Mouse (Mus musculus): Measurements from ENCODE around the gene Hivep1. TPM values are rescaled to one million over a fixed set of nuclear protein-coding genes. Genes with fewer than 3 reads are reported as not detected.

Hivep1 gene
- polyA plus RNA-seq, 1 experiment from 2014 or later: 14.5 TPM

DNA sequence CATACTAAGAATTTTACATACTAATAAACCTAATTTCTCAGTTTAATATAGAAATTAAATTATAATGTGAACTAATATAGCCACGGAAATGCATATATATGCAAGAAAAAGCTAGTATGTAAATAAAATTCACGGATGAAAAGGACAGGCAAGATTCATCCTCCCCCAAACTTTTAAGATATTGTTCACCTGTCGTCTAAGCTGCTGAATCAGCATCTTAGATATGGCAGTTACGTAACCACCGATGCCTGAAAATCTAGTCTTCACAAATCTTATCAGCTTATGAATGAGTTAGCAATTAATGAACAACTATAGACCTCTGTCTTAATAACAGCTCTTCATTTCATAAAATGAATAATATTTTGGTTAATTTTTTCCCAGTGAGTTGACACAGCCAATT lies 130.8 kb downstream of the Hivep1 start:
- no peak overlapping the region for H3K9ac ChIP-seq
- no peaks in the 10 kb centered on the region for H3K27me3 ChIP-seq
- H3K27ac ChIP-seq: no peak overlapping the region
- 92% methylated on average over 5 of the region's 5 CpGs for WGBS
- no peak for ATAC-seq (ENCODE audit: insufficient number of reproducible peaks, insufficient read depth, low FRiP score, low TSS enrichment, low read depth)
- peaks cover 30% of the 10 kb centered on the region for H3K36me3 ChIP-seq
- H3K4me3 ChIP-seq: no peak overlapping the region
- no peaks in the 10 kb centered on the region for H3K9me3 ChIP-seq
- H3K4me1 ChIP-seq: no peaks in the 10 kb centered on the region
- no peak overlapping the region for H3K4me2 ChIP-seq

DNA sequence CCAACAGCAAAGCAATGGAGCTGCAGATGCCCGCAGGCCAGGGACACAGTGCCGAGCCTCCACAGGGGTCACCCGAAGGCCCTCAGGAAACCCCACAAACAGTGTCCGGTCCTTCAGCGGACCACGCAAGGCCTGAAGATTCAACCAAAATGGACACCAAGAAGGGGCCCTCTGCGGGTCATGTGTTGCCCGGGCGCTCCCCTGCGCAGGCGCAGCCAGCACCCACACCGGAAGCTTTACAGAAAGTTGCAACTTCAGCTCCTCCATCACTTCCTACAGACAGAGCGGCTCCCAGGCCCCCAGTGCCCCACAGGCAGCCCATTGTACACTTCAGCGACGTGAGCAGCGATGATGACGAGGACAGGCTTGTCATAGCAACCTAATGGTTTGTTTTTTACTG lies 132.3 kb downstream of the Hivep1 start:
- Histone ChIP-seq H3K4me1 (no peaks in the 10 kb centered on the region), H3K9me3 (no peaks in the 10 kb centered on the region), H3K4me3 (no peak overlapping the region), H3K36me3 (peaks cover 30% of the 10 kb centered on the region), H3K4me2 (no peak overlapping the region), H3K9ac (no peak overlapping the region), H3K27ac (no peak overlapping the region), H3K27me3 (no peaks in the 10 kb centered on the region)
- 96% methylated on average over 17 of the region's 17 CpGs for WGBS
- no peak for ATAC-seq (ENCODE audit: insufficient number of reproducible peaks, insufficient read depth, low FRiP score, low TSS enrichment, low read depth)

DNA sequence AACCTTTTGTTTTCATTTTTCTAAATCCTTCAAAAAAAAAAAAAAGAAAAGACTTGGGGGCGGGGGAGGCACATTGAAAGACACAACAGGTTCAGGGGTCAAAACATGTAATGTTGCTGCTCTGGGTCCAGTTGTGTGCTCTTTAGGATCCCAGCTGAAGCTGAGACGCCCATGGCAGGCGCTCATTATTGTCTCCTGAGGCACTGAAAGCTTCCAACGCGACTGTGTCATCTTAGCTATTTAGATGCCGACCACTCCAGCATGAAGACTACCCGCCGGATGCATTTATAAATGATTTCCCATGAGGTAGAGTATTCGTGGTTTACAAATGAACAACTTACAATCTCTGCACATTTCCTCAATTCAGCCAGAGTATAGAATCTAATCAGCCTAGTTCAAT lies 141.2 kb downstream of the Hivep1 start:
- H3K27me3 ChIP-seq: no peaks in the 10 kb centered on the region
- H3K36me3 ChIP-seq: no peaks in the 10 kb centered on the region
- 19% methylated on average over 9 of the region's 9 CpGs for whole genome bisulfite sequencing
- H3K9ac ChIP-seq: no peak overlapping the region
- no peaks in the 10 kb centered on the region for H3K9me3 ChIP-seq
- H3K4me3 ChIP-seq: no peak overlapping the region
- peaks cover 4% of the 10 kb centered on the region; the same call in 1 of the 2 replicates for H3K4me1 ChIP-seq
- H3K27ac ChIP-seq: no peak overlapping the region
- no peak overlapping the region for H3K4me2 ChIP-seq
- ATAC-seq (ENCODE audit: insufficient number of reproducible peaks, insufficient read depth, low FRiP score, low TSS enrichment, low read depth): no peak

DNA sequence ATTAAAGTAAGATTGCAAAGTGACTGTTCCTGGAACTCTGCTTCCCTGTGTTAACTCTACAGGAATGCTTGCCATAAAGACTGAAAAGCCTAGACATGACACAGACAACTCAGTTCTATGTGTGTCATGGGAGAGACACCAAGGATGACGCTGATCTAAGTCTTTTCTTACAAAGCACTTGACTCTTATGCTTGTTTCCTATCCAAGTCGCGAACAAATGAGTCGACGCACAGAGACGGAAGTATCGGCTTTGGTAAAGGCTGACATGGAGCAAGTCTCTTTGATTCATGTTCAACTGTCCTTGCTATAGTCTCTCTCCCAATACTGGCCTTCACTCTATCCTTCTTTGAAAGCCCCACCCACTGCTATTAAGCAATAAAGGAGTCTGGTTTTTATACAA lies 143.8 kb downstream of the Hivep1 start:
- Histone ChIP-seq H3K36me3 (no peaks in the 10 kb centered on the region), H3K9ac (no peak overlapping the region), H3K4me3 (no peak overlapping the region), H3K27ac (no peak overlapping the region), H3K4me1 (peaks cover 4% of the 10 kb centered on the region; the same call in 1 of the 2 replicates), H3K27me3 (no peaks in the 10 kb centered on the region), H3K9me3 (0 out of 2 replicates have a peak, but pooled peaks cover 3% of the 10 kb centered on the region), H3K4me2 (no peak overlapping the region)
- 92% methylated on average over 7 of the region's 7 CpGs for WGBS
- ATAC-seq (ENCODE audit: insufficient number of reproducible peaks, insufficient read depth, low FRiP score, low TSS enrichment, low read depth): no peak

DNA sequence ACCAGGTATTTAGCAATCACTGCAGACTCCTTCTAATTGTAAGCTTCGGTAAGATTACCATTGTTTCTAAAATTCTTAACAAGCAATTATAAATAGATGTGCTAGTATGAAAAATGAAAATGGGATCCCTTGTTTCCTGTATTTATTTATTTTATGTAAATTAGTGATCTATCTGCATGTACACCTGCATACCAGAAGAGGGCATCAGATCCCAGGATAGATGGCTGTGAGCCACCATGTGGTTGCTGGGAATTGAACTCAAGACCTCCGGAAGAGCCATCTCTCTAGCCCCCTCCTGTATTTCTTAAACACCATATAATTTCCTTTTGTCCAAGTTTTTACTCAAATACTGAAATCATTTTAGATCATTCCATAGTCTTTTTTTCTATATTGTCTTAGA lies 145.8 kb downstream of the Hivep1 start:
- Histone ChIP-seq H3K27ac (no peak overlapping the region), H3K27me3 (no peaks in the 10 kb centered on the region), H3K9me3 (0 out of 2 replicates have a peak, but pooled peaks cover 3% of the 10 kb centered on the region), H3K4me2 (no peak overlapping the region), H3K4me1 (peaks cover 4% of the 10 kb centered on the region; the same call in 1 of the 2 replicates), H3K36me3 (no peaks in the 10 kb centered on the region), H3K4me3 (no peak overlapping the region), H3K9ac (no peak overlapping the region)
- 92% methylated on average over 2 of the region's 2 CpGs for WGBS
- no peak for ATAC-seq (ENCODE audit: insufficient number of reproducible peaks, insufficient read depth, low FRiP score, low TSS enrichment, low read depth)

DNA sequence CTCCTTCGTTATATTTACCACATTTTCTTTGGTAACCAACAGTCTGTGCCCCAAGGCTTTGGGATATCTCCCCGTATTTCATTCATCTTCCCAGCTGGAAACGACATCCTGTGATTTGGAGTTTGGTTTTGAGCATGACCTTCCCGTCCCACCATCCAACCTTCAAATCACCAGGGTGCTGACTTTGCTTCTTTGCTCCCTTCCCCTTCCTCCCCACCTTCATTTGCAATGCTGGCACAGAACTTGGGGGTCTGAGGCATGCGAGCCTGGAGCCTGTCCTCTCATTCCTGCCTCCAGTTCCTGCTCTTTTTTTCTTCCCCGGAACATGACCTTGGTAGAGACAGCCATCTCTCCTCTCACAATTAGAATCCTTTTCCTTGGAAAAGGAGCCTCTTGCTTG lies 161.7 kb downstream of the Hivep1 start:
- WGBS: 85% methylated on average over 6 of the region's 6 CpGs

DNA sequence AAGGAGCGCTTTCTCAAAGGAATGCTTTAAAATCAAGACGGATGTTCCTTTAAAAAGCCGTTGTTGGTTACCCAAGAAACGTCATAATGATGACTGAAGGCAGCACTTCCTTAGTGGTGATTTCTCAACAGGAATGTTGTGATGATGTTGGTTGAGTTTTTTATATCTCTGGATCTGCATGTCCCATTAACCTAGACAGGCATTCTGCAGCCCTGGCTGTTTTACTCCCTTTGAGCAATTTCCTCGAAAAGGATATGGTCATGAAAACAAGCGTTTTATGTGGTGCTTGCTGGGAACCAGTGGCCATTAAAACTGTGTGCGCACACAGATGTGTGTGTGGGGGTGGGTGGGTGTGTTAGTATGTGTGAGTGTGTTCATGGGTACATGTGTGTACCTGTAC lies 170.6 kb downstream of the Hivep1 start:
- no peak for ATAC-seq (ENCODE audit: insufficient number of reproducible peaks, insufficient read depth, low FRiP score, low TSS enrichment, low read depth)
- no peak overlapping the region for H3K9ac ChIP-seq
- H3K36me3 ChIP-seq: no peaks in the 10 kb centered on the region
- no peak overlapping the region for H3K4me3 ChIP-seq
- no peaks in the 10 kb centered on the region for H3K9me3 ChIP-seq
- 89% methylated on average over 7 of the region's 7 CpGs for WGBS
- no peak overlapping the region for H3K4me2 ChIP-seq
- no peaks in the 10 kb centered on the region for H3K4me1 ChIP-seq
- H3K27ac ChIP-seq: no peak overlapping the region
- H3K27me3 ChIP-seq: no peaks in the 10 kb centered on the region; the same call in 1 of the 2 replicates

More for the DNA sequence above, 161.7 kb downstream of the Hivep1 start:
- Histone ChIP-seq H3K4me3 (no peak overlapping the region), H3K9me3 (no peaks in the 10 kb centered on the region), H3K4me2 (no peak overlapping the region), H3K27ac (no peak overlapping the region), H3K4me1 (no peaks in the 10 kb centered on the region), H3K27me3 (no peaks in the 10 kb centered on the region), H3K36me3 (no peaks in the 10 kb centered on the region), H3K9ac (no peak overlapping the region)
- no peak for ATAC-seq (ENCODE audit: insufficient number of reproducible peaks, insufficient read depth, low FRiP score, low TSS enrichment, low read depth)

DNA sequence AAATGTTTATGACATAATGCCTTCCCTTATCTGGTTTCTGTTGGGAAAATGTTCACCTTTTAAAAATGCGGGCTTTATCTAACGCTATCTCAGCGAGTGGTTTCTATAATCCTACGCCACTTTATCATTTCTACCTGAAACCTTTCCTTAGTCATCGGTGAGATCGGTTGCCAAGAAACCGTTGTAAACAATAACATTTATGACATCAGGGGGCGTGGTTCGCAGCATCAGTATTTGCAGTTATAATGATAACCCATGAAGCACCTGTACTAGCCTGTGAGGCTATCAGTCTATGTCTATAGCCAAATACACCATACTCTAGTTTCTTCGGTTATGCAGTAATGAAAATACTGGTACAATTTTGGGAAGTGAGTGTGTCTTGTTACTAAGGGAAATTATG lies 177.0 kb downstream of the Hivep1 start:
- no peaks in the 10 kb centered on the region; the same call in 1 of the 2 replicates for H3K27me3 ChIP-seq
- ATAC-seq (ENCODE audit: insufficient number of reproducible peaks, insufficient read depth, low FRiP score, low TSS enrichment, low read depth): no peak
- no peak overlapping the region for H3K27ac ChIP-seq
- H3K36me3 ChIP-seq: no peaks in the 10 kb centered on the region
- H3K9me3 ChIP-seq: no peaks in the 10 kb centered on the region
- no peak overlapping the region for H3K4me2 ChIP-seq
- 92% methylated on average over 10 of the region's 10 CpGs for WGBS
- H3K9ac ChIP-seq: no peak overlapping the region
- H3K4me3 ChIP-seq: no peak overlapping the region
- no peaks in the 10 kb centered on the region for H3K4me1 ChIP-seq

DNA sequence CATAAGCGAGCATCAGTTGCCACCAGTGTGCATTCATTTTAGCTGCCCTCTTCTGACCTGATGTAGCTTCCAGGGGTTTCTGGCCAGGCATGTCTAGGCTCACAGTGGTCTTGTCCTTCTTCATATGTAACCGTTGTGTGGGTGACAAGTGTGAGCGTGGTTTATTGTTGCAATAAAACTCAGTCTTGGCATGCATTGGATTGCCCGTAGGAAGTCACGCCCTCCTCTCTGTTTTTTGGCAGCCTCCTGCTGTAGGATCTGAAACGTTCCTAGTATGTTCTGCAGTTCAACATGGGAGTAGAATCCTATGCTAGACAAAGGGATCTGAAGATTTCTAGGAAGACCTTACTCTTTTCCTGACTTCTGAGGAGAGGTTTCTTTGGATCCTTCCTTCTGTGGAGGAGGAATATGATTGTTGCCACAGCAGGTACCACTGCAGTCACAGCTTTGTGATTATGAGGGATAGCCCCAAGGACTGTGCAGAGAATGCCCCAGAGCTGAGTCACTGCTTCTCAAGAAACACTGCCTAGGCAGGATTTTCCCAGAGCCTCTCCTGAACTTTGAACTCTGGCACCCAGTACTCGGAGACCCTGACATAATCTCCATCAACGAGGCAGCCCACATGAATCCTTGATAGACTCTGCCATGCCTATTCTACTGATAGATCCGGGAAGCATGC lies 182.1 kb downstream of the Hivep1 start:
- no peaks in the 10 kb centered on the region for H3K36me3 ChIP-seq
- no peak overlapping the region for H3K4me3 ChIP-seq
- H3K9ac ChIP-seq: no peak overlapping the region
- H3K27me3 ChIP-seq: no peaks in the 10 kb centered on the region
- 79% methylated on average over 9 of the region's 9 CpGs for WGBS
- H3K9me3 ChIP-seq: no peaks in the 10 kb centered on the region
- H3K4me2 ChIP-seq: no peak overlapping the region
- ATAC-seq (ENCODE audit: insufficient number of reproducible peaks, insufficient read depth, low FRiP score, low TSS enrichment, low read depth): no peak
- no peaks in the 10 kb centered on the region for H3K4me1 ChIP-seq
- no peak overlapping the region for H3K27ac ChIP-seq

DNA sequence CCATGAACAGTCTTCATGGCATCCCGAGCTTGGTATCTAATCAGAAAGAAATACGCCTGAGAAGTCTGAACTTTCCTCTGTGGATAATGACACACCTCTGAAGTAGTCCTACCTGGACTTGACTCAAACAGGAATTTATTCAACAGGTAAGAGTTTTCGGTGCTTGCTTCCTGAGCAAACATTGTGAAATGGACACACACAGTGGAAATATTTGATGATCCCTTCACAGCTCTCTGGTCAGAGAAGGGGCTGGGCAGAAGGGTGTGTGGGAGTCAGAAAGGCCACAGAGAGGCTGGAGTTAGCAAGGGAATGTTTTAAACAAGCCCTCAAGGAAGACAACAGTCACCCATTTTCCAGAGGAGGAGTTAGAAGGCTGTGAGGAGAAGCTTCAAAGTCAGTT lies 186.7 kb downstream of the Hivep1 start:
- Histone ChIP-seq H3K9ac (no peak overlapping the region), H3K4me3 (no peak overlapping the region), H3K4me2 (no peak overlapping the region), H3K4me1 (no peaks in the 10 kb centered on the region), H3K9me3 (no peaks in the 10 kb centered on the region), H3K27ac (no peak overlapping the region), H3K27me3 (no peaks in the 10 kb centered on the region), H3K36me3 (no peaks in the 10 kb centered on the region)
- ATAC-seq (ENCODE audit: insufficient number of reproducible peaks, insufficient read depth, low FRiP score, low TSS enrichment, low read depth): no peak
- 93% methylated on average over 3 of the region's 3 CpGs for WGBS

DNA sequence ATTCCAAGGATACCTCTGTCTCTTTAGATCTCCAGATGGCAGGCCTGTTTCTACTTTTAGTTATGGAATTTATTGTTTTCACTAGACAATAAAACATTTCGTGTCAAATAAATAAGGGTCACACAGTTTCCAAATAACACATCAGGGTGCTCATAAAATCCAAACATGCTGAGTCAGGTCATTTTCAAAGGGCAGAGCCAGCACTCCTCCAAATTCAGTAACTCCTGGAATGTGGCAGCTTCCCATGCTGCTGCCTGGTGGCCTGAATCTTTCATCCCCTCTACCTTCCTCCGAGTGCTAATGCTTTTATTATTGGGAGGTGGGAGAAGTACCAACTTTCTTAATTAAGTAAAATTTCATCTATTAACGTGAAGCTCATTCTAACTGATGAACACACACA lies 190.3 kb downstream of the Hivep1 start:
- H3K27ac ChIP-seq: no peak overlapping the region
- WGBS: 54% methylated on average over 3 of the region's 3 CpGs
- no peak overlapping the region for H3K4me3 ChIP-seq
- H3K9me3 ChIP-seq: no peaks in the 10 kb centered on the region
- H3K4me2 ChIP-seq: no peak overlapping the region
- H3K36me3 ChIP-seq: no peaks in the 10 kb centered on the region
- no peak overlapping the region for H3K9ac ChIP-seq
- ATAC-seq (ENCODE audit: insufficient number of reproducible peaks, insufficient read depth, low FRiP score, low TSS enrichment, low read depth): no peak
- H3K27me3 ChIP-seq: no peaks in the 10 kb centered on the region
- peaks cover 5% of the 10 kb centered on the region; the same call in 1 of the 2 replicates for H3K4me1 ChIP-seq

All from embryonic facial prominence, embryonic 13.5 days (tissue).